Mouse (Mus musculus) c-Kit-positive CD71-positive TER-119-positive erythroid progenitor cells, embryonic 14.5 days (primary cell): ENCODE data around the gene Hspd1.
A peak's percentile ranks its signal among the peaks of the same experiment; 100 is the strongest.
"Not testable (repeated sequence)": the region's sequence is repeated elsewhere in the genome, so short reads cannot be mapped to it uniquely, and the experiment has no call there.

ENCODE experiments used
- DNase-seq: peaks from one replicate; pipeline ENCODE4 v3.0.0-alpha.2; 2013; ENCODE audit warnings: low spot score

Hspd1 gene

GRCm38 (mm10) chr1:55087932-55088610 lies at the start of gene Hspd1, which contains the start of gene Hspe1:
Gene Hspd1, minus strand, starts transcription at chr1:55088243.
Gene Hspe1, plus strand, starts transcription at chr1:55088132.
- peak; percentile 94 for DNase-seq

DNA sequence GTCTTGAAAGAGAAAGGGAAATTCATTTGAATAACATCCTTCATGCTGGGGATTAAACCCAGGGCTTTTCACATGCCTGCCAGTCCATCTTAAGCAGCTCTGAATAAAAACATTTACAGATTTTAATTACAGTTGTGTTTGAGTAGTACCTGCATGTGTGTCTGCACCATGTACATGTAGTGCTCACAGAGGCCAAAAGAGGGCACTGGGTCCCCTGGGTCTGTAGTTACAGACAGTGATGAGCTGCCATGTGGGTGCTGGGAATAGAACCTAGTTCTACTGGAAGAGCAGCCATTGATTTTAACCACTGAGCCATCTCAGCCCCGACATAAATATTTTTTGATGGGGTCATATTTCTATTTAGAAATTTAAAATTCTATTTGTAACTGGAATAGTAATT lies 47.8 kb upstream of the Hspd1 start:
- DNase-seq, result no peak

DNA sequence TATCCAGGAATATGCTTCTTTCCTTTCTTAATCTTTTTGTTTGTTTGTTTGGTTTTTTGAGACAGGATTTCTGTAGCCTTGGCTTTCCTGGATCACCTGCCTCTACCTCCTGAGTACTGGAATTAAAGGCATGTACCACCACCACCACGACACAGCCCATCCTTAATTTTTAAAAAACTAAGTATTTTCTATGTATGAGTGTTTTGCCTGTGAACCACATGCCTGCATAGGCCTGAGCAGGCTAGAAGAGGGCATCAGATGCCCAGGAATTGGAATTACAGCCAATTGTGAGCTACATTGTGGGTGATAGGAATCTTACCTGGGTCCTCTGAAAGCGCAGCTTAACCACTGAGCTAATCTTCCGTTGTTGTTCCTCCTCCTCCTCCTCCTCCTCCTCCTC lies 46.3 kb upstream of the Hspd1 start:
- DNase-seq, result no peak

- DNase-seq, result no peak
These were observed 45.1 kb upstream of the Hspd1 start for GRCm38 (mm10) chr1:55133173-55133572.

DNA sequence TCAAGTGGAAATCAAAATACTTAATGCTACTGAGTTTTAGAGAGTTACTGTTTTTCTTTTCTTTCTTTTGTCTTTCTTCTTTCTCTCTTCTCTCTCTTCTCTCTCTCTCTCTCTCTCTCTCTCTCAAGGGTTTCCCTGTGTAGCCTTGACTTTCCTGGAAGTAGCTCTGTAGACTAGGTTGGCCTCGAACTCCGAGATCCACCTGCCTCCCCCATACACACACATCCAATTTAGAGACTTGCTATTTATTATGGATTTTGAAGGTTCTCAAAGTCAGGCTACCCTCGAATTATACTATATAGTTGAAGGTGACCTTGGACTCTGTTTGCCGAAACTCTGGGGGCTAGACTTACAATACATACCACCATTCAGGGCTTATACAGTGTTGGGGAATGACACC lies 44.3 kb upstream of the Hspd1 start:
- DNase-seq, result no peak

DNA sequence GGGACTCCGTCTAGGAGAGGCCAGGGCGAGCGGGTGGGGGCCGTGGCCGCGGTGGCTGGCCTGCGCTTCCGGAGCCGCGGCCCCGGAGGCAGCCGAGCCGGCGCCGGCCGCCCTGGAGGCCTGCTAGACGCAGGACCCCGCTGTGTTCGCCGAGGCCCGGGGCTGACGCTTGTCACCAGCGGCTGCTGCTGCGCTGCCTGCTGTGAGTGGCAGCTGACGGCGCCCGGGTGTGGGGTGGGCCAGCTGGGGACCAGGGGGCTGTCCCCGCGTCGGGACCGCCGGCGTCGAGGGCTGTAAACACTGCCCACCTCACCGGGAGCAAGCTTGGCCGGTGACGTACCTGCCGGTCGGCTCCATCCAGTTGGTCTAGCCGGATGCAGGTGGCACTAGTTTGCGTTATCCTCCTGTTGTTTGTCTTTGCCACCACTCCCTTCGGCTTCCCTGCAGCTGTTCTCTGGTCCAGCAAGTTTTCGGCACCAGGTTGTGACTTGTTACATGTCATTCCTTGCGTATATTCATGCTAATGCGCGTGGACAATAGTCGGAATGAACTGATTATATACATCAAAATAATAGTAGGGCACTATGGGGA lies 43.5 kb upstream of the Hspd1 start:
- peak; percentile 50 for DNase-seq

DNA sequence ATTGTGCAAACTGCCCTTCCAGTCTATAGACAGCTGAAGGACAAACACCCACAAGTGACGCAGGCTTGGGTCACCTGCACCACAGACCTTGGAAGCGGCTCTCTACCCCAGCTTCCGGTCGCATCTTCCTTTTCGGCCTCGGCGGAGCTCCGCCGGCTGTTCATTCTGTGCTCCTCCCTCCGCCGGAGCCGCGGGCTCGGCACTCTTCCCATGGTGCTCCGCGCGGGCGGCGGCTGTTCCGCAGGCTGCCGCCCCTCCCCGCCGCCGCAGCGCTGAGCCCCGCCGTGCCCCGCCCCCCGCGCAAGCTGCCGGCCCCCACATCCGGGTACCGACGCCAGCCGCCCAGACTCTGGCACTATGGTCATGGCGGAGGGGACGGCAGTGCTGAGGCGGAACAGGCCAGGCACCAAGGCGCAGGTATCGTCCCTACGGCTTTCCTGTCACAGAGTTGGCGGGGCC lies 42.9 kb upstream of the Hspd1 start, which contains the start of gene Mob4:
Gene Mob4, plus strand, starts transcription at position 289 of the 459 bp plus-strand sequence.
- peak; percentile 86 for DNase-seq

DNA sequence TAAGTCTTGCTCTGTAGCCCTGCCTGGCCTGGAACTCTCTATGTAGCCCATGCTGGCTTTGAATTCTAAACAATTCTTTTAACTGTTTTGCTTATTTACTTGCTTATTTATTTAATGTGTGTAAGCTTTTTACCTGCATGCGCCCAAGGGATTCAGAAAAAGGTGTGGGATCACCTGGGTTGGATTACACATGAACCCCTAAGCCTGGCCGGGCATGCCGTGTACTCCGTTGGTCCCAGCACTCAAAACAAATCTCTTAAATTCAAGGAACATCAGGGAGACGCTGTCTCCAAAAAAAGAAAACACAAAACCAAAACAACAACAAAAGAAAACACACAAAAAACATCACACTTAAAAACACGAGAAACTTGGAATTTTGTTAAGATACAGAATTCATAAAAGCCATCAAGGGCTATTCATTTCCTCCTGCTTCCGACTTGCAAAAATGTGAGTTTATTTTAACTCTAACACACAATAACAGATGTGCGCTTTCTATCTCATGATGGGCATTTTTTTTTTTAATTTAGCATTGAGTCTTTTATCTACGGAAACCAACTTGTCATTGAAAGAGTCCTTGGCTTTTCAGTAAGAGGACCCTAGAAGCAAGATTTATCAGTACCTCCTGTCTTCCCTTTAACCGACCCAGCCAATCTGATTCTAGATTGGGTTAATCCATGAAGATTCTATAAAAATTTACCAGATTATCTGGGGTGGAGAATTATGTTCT lies 42.3 kb upstream of the Hspd1 start:
- no peak for DNase-seq

GRCm38 (mm10) chr1:55129716-55130115 lies 41.7 kb upstream of the Hspd1 start:
- DNase-seq, result no peak

DNA sequence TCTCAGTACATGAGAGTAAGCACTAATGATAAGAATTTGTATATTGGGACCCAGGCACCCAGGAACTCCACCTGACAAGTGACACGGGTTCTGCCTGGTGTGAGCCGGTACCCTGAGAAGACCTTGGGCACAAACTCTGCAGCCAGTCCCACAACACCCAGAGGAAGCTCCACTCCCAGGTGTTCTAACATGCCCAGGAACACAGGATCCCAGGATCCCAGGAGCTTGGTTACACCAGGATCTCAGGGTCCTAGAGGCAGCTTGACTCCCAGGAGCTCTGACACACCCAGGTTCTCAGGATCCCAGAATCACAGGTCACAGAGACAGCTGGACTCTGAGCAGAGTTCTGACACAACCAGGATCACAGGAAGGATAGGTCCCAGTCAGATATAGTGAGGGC lies 36.1 kb upstream of the Hspd1 start:
- not testable (repeated sequence) for DNase-seq

DNA sequence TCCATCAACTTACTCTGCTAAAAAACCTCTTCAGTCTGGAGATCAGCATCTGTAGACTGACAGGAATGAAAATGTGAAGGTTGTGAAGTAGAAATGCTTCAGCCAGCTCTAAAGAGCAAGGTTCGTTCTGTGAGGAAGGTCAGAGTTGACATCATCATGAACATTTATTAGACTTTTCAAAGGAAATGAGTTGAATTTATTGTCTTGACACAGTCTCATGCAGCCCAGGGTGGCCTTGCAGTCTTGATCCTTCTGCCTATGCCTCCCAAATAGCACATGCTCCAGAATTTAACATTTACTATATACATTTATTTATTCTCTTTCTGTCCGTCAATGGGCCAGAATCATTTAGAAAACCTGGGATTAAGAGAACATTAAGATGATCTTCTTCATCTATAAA lies 35.5 kb upstream of the Hspd1 start:
- DNase-seq, result no peak

DNA sequence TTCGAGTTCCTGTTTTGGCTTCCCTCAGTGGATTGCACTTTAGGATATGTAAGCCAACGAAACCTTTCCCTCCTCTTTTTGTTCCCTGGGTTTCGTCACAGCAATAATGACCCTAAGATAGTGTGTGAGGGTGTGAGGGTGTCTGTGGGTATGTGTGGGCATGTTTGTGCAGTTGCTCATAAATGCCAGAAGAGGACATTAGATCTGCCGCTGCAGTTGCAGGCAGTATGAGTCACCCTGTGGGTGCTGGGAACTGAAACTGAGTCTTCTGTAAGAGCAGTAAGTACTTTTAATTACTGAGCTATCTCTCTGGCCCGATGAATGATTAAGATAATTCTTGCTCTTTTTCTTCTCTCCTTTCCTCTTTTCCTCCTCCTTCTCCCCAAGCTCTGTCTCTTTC lies 35.0 kb upstream of the Hspd1 start:
- DNase-seq, result no peak

DNA sequence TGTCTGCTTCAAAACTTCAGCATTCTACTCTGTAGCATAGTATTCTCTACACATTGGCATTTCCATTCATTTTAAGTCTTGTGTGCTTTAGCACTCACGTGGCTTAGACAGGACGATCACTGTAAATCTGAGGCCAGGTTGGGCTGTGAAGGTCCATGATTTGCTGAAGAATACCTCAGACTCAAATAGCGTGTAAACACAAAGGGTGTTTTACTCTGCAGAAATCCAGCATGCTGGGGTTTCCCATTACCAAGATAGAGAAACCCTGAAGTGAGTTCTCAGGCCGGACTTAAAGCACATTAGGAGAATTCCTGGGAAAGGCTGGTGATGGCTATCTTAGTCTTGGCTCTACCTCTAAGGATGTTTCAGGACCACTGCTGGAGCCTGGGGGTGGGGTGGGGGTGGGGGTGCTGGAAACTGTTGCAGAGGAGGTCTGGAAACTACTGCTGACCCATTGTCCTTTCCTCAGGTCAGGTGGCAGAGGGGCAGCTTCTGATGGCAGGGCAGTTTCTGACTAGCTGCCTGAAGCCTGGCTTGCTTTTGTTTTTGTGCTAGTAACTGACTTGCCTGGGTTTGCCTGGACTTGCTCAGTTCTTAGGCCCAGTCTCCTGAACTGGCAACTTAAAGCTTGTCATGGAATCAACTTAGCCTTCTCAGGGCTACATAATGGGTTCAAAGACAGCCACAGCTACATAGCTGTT lies 21.2 kb upstream of the Hspd1 start:
- DNase-seq, result no peak

DNA sequence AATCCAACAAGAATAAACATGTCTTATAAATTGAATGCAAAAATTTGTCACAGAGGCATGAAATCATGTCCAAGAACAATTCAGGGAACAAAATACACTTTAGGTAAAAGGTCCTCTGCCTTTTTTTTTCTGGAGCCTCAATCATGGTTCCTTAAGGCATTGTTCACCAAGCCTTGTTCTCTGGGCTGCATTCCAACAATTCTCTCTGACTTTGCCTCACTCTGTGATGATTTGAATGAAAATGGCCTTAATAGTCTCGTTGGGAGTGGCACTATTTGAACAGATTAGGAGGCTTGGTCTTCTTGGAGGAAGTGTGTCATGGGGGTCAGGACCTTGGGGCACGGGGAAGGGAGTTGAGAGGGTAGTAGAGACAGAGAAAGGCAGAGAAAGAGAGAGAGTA lies 20.4 kb upstream of the Hspd1 start:
- no peak for DNase-seq

DNA sequence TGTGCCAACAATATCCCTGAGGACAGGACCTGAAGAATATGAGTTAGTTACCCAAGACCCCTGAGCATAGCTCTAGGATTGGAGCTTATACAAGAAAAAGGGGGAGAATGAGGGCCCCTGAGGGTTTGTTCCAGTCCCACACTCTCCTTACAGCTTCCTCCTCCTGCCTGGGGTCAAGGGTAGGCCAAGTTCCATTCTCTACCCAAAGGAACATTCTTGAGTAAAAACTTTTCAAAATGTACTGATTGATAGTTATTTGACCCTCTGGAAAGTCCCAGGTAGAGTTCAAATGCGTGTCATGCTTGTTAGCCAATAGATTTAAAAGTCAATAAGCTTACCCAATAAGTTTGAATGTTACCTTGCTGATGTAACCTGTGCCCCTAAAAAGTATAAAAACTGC lies 19.6 kb upstream of the Hspd1 start:
- DNase-seq, result no peak

DNA sequence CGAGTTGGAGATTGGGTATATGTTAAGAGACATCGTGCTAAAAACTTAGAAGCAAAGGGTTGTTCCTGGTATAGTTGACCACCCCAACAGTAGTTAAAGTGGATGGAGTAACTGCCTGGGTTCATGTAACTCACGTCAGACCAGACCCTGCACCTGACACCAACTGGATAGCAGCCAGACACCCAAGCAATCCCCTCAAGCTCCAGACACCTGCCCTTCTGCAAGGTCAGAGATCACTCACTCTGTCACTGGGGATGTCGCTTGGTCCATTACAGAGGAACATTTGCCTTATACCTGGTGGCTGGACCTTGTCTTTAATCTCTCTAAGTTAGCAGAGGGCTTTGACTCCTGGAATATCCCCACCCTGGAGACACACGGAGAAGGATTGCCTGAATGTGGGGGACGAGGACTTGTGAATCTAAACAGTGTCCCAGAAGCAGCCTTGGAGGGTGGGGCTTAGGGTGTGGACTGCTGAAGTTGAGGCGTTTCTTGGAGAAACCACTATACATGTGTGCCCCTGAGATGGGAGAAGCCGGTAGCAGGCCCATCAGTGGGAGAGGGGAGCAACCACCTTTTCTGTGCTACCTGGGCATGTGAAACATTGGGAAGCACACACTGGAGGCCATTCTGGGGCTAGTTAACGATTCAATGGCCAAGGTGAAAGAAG lies 19.0 kb upstream of the Hspd1 start:
- no peak for DNase-seq

DNA sequence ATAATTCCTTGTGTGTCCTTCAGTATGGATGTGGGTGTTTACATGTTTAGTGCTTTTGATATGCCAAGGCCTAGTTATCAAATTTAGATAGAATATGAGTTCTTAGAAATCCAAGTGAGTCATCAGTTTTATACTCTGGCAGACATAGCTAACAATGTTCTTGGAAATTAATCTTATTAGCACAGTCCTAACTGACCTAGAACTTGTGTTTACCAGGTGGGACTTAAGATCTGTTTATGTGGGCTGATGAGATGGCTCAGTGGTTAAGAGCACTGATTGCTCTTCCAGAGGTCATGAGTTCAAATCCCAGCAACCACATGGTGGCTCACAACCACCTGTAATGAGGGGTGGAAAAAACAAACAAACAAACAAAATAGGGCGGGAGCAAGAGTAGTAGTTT lies 4.4 kb upstream of the Hspd1 start:
- DNase-seq, result peak; percentile 79

GRCm38 (mm10) chr1:55092056-55092455 lies 4.0 kb upstream of the Hspd1 start:
- DNase-seq, result no peak

DNA sequence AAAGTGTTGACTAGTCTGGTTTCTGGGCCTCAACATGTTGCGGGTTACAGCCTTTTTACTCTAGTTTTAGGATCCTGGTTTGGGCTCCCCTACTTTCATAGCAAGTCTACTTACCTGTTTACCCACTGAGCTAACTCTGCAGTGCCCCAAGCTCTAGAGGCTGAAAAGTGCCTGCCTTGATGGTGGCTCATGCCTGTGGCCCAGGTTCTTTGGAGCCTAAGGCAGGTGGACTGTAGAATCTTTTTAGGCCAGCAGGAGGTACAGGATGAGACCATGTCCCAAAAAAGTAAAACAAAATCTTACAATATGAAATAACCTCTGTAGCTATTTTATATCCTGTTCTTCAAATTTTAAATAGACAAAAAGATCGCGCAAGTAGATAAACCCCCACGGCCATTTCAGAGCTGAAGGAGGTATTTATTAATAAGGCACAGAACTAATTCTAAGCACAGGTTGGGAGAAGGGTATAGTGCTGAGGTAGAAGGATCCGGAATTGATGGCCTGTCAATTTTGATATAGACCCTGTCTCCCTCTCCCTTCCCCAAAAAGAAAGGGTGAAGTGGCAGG lies 1.5 kb upstream of the Hspd1 start:
- DNase-seq, result no peak

DNA sequence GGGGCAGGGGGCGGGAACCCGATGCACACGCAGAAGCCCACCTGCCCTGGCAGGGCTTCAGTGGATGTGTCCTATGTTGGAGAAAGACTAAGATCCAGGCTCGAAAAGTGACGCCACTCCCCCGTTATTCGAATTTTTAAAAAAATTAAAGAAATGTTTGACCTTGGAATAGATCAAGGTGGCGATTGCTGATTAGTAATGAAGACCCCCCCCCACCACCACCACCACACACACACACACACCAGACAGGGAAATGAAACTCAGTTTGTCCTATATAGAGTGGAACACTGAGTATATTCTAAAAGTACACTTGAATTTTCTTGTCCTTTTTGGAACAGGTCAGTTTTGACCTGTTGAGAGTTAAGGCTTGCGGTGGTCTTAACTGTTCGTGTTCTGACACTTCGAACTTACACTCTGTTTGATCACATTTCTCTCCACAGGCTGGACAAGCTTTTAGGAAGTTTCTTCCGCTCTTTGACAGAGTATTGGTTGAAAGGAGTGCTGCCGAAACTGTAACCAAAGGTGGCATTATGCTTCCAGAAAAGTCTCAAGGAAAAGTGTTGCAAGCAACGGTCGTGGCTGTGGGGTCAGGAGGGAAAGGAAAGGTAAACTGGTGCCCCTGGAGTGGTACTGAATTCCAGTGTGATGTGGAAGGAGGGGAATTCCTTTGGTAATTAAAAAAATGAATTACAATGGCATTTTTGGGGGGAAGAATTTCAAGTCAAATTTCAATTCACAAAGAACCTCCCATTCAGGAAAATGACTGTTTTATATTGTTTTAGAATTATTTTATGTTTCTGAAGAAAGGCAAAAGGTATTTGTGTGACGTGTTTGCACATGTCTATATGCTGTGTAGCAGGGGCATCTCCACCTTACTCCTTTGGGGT lies 811 bp upstream of the Hspd1 start:
- DNase-seq, result no peak
